Mouse (Mus musculus) A20 (cell line): Measurements from ENCODE around the gene Gdf10.
A peak's percentile ranks its signal among the peaks of the same experiment; 100 is the strongest.

Source experiments
- DNase-seq: peaks from one replicate; pipeline ENCODE4 v3.0.0-alpha.2; 2011; ENCODE audit warnings: low read depth, low spot score

Gene Gdf10

GRCm38 (mm10) chr14:33933778-33934317 is 10.5 kb downstream of the Gdf10 start:
- DNase-seq: peak; percentile 37

GRCm38 (mm10) chr14:33939117-33939516 is 15.7 kb downstream of the Gdf10 start:
- peak; percentile 81 for DNase-seq

- DNase-seq: no peak
Measured at GRCm38 (mm10) chr14:33940739-33941138, 17.4 kb downstream of the Gdf10 start, which contains the start of gene Gdf2. Gene Gdf2 (plus strand): TSS chr14:33941039.

GRCm38 (mm10) chr14:33942222-33942621 is 18.8 kb downstream of the Gdf10 start:
- no peak for DNase-seq

- no peak for DNase-seq
Measured at GRCm38 (mm10) chr14:33946125-33946524, 22.7 kb downstream of the Gdf10 start.

GRCm38 (mm10) chr14:33952233-33952981 is 29.0 kb downstream of the Gdf10 start:
- peak; percentile 35 for DNase-seq

GRCm38 (mm10) chr14:33953761-33954160 is 30.4 kb downstream of the Gdf10 start, which contains the start of gene Rbp3:
Gene Rbp3 (plus strand): TSS chr14:33954003.
- DNase-seq: no peak

- DNase-seq: peak; percentile 34
Measured at GRCm38 (mm10) chr14:33956055-33956454, 32.7 kb downstream of the Gdf10 start.

GRCm38 (mm10) chr14:33958186-33958585 is 34.8 kb downstream of the Gdf10 start:
- no peak for DNase-seq

- DNase-seq: no peak
Measured at GRCm38 (mm10) chr14:33958841-33959240, 35.5 kb downstream of the Gdf10 start.

GRCm38 (mm10) chr14:33959341-33959740 is 36.0 kb downstream of the Gdf10 start:
- peak; percentile 36 for DNase-seq

GRCm38 (mm10) chr14:33965675-33966074 is 42.3 kb downstream of the Gdf10 start:
- DNase-seq: peak; percentile 23

GRCm38 (mm10) chr14:33972679-33973078 is 49.3 kb downstream of the Gdf10 start:
- peak; percentile 25 for DNase-seq

GRCm38 (mm10) chr14:33974752-33975151 is 51.4 kb downstream of the Gdf10 start:
- DNase-seq: no peak

GRCm38 (mm10) chr14:33977748-33978147 is 54.4 kb downstream of the Gdf10 start:
- DNase-seq: no peak

GRCm38 (mm10) chr14:33978604-33979059 is 55.2 kb downstream of the Gdf10 start, which contains the start of gene Zfp488:
Gene Zfp488 (minus strand): TSS chr14:33978764.
- DNase-seq: no peak
